Mouse (Mus musculus): ENCODE results near the gene Hoxa11. TPM values are rescaled to one million over a fixed set of nuclear protein-coding genes. Genes with fewer than 3 reads are reported as not detected.
A peak's percentile ranks its signal among the peaks of the same experiment; 100 is the strongest.

Hoxa11 gene
- polyA plus RNA-seq, 1 experiment from 2014 or later: not detected

DNA sequence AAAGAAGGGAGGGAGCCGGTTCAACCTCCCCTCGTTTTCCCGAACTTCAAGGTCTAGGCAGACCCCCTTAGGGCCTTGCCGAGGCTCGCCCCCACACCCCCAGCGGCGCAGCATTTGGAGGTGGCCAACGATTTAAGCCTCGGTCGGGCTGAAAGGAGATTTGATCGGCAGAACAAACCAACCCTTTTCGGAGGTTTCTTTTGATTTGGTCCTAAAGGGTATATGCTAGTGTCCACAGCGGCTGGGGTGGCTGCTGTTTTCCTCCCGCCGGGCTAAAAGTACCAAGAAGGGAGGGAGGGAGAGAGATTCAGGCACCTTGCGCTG, 3.8 kb upstream of the Hoxa11 start:
- WGBS: 2% methylated on average over 16 of the region's 16 CpGs
- Histone ChIP-seq H3K36me3 (ENCODE audit: insufficient read depth, low read length) (no peaks in the 10 kb centered on the region), H3K27ac (ENCODE audit: low read length) (no peak overlapping the region), H3K4me3 (ENCODE audit: low read depth, low read length) (no peak overlapping the region), H3K4me2 (replicated peaks; ENCODE audit: low read depth, low read length) (no peak overlapping the region), H3K9me3 (ENCODE audit: low read length) (no peaks in the 10 kb centered on the region), H3K4me1 (ENCODE audit: insufficient read depth, low read depth, low read length) (no peaks in the 10 kb centered on the region), H3K9ac (replicated peaks; ENCODE audit: low read depth) (no peak overlapping the region), H3K27me3 (replicated peaks; ENCODE audit: insufficient read depth, low read length) (peaks cover 92% of the 10 kb centered on the region)
- TF ChIP-seq EP300 (IDR thresholded peaks at IDR 0.05) (no peak), CTCF (IDR thresholded peaks at IDR 0.05) (no peak)
- DNase-seq (ENCODE audit: low spot score) (no peak), ATAC-seq (no peak)

DNA sequence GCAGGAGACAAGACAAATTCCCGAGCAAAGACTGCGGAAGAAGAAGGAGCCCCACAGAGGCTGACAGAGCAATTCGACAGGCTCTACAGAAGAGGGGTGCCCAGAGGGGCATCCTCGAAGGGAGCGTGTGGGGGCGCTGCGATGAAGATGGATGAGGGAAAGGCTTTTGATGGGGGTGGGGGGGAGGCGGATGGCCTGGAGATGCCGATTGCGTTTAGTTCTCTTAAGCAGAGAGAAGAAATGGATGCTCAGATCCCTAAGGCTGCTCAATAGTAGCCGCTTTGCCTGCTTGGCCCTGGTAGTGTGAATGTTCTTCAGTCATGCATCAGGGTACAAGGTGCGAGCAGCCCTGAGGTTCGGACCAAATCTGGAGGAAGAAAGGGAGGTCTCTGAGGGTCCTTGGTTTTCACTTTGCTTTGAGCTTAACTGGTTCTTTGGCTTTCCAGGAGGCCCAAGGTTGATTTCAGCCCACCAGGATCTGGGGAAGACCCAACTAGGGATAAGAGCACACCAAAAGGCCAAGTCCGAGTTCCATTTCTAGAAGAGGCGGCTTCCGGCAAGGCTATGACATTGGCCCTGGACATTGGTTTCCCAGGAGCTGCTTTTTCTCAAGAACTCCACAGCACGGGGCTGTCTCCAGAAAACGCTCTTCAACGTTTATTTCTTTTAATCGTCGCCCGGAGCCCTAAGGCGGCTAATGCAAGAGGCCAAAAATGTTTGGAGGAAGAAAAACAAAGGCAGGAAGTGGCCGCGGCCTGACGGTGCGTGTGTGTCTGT, 3.2 kb upstream of the Hoxa11 start:
- Histone ChIP-seq H3K4me3 (ENCODE audit: low read depth, low read length) (no peak overlapping the region), H3K9me3 (ENCODE audit: low read length) (no peaks in the 10 kb centered on the region), H3K27ac (ENCODE audit: low read length) (no peak overlapping the region), H3K36me3 (ENCODE audit: insufficient read depth, low read length) (no peaks in the 10 kb centered on the region), H3K27me3 (replicated peaks; ENCODE audit: insufficient read depth, low read length) (peaks cover 93% of the 10 kb centered on the region), H3K4me2 (replicated peaks; ENCODE audit: low read depth, low read length) (no peak overlapping the region), H3K4me1 (ENCODE audit: insufficient read depth, low read depth, low read length) (no peaks in the 10 kb centered on the region), H3K9ac (replicated peaks; ENCODE audit: low read depth) (no peak overlapping the region)
- TF ChIP-seq CTCF (IDR thresholded peaks at IDR 0.05) (no peak), EP300 (IDR thresholded peaks at IDR 0.05) (no peak)
- DNase-seq (ENCODE audit: low spot score) (no peak), ATAC-seq (no peak)
- WGBS: 2% methylated on average over 24 of the region's 27 CpGs

DNA sequence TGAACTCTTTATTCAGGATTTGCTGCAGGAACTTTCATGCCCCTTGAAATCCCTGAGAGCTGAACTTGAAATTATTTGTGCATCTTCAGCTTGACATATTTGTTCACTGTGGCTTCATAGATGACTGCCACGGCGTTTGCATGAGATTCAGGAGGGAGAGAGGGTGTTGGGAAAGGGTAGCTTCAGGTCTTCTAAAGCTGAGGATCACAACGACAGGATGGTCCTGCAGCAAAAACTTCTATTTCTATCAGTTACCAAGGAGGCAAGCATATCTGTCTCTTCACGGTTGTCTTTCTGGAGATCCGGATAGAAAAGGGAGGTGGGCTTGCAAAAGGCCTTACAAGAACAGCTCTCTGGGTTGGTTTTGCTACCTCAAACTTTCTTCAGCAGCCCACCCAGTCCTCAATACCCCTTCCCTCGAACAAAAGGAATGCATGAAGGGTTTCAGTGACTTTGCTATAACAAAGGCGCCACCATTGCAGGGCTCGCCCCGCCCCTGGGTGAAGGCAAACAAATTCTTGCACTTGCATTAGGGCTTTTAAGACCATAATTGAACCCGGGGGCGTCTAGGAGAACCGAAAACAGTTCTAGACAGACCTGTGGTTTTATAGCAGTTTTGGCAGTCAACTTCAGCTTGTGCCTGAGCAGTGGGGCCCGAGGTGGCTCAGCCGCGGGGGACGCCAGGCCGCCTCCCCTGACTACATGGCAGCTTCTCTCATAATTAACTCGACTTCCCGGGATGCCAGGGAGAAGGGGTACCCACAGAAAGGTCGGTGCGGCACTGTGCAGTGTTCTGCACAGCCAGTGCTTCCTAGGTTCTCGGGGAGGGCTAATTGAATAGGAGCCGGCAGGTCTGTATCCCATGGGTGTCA, 2.4 kb upstream of the Hoxa11 start:
- Histone ChIP-seq H3K27me3 (replicated peaks; ENCODE audit: insufficient read depth, low read length) (peaks cover 94% of the 10 kb centered on the region), H3K4me2 (replicated peaks; ENCODE audit: low read depth, low read length) (no peak overlapping the region), H3K4me1 (ENCODE audit: insufficient read depth, low read depth, low read length) (no peaks in the 10 kb centered on the region), H3K27ac (ENCODE audit: low read length) (no peak overlapping the region), H3K9ac (replicated peaks; ENCODE audit: low read depth) (no peak overlapping the region), H3K36me3 (ENCODE audit: insufficient read depth, low read length) (no peaks in the 10 kb centered on the region), H3K4me3 (ENCODE audit: low read depth, low read length) (no peak overlapping the region), H3K9me3 (ENCODE audit: low read length) (no peaks in the 10 kb centered on the region)
- 2% methylated on average over 23 of the region's 23 CpGs for WGBS
- ATAC-seq (no peak), DNase-seq (ENCODE audit: low spot score) (no peak)
- no peak for TF ChIP-seq CTCF (IDR thresholded peaks at IDR 0.05)
- TF ChIP-seq EP300 (IDR thresholded peaks at IDR 0.05): no peak

DNA sequence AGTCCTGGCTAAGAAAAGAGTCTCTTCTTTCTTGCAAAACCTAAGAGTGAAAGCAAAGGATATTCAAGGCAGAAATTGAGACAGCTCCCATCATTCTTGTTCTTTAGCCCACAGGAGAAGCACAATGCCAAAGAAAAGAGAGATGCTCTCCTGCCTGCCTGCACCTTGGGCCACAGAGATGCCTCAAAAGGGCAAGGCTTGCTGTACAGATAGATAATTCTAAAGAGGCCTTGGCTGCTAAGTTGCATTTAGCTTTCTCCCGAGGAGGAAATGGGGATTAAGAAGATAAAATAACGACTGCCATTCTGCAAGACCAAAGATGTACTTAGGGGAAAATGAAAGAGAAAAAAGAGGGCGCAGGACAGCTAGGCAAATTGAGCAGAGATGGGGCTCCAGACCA, 1.3 kb upstream of the Hoxa11 start:
- H3K27me3 ChIP-seq (replicated peaks; ENCODE audit: insufficient read depth, low read length): peaks cover 94% of the 10 kb centered on the region
- no peak overlapping the region for H3K27ac ChIP-seq (ENCODE audit: low read length)
- H3K9me3 ChIP-seq (ENCODE audit: low read length): no peaks in the 10 kb centered on the region
- WGBS: 8% methylated on average over 3 of the region's 3 CpGs
- H3K4me1 ChIP-seq (ENCODE audit: insufficient read depth, low read depth, low read length): no peaks in the 10 kb centered on the region
- no peak overlapping the region for H3K4me2 ChIP-seq (replicated peaks; ENCODE audit: low read depth, low read length)
- no peak for TF ChIP-seq EP300 (IDR thresholded peaks at IDR 0.05)
- TF ChIP-seq CTCF (IDR thresholded peaks at IDR 0.05): no peak
- no peak overlapping the region for H3K9ac ChIP-seq (replicated peaks; ENCODE audit: low read depth)
- H3K36me3 ChIP-seq (ENCODE audit: insufficient read depth, low read length): no peaks in the 10 kb centered on the region
- DNase-seq (ENCODE audit: low spot score): no peak
- no peak for ATAC-seq
- H3K4me3 ChIP-seq (ENCODE audit: low read depth, low read length): no peak overlapping the region

DNA sequence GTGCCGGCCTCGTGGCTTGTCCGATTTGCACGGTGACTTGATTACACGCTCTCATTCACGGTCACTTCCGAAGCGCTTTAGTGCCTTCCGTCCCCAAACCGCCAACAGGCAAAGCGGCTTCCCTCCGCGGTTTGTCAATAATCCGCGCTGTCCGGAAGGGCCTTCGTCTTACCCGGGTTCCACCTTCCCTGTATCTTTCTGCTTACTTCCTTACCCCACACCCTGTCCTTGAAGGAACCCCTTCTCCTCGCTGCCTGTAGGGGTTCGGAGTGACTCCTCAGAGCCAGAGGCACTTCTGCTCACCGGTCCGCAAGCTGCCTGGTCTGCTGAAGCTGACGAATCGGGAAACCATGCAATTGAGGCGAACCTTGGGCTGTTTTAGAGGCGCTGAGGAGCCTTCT, 793 bp upstream of the Hoxa11 start:
- no peak overlapping the region for H3K27ac ChIP-seq (ENCODE audit: low read length)
- no peak overlapping the region for H3K4me3 ChIP-seq (ENCODE audit: low read depth, low read length)
- no peak for ATAC-seq
- H3K9ac ChIP-seq (replicated peaks; ENCODE audit: low read depth): no peak overlapping the region
- H3K36me3 ChIP-seq (ENCODE audit: insufficient read depth, low read length): no peaks in the 10 kb centered on the region
- no peak overlapping the region for H3K4me2 ChIP-seq (replicated peaks; ENCODE audit: low read depth, low read length)
- under 1% methylated on average over 26 of the region's 26 CpGs for WGBS
- no peak for DNase-seq (ENCODE audit: low spot score)
- no peaks in the 10 kb centered on the region for H3K4me1 ChIP-seq (ENCODE audit: insufficient read depth, low read depth, low read length)
- peaks cover 94% of the 10 kb centered on the region for H3K27me3 ChIP-seq (replicated peaks; ENCODE audit: insufficient read depth, low read length)
- no peak for TF ChIP-seq EP300 (IDR thresholded peaks at IDR 0.05)
- TF ChIP-seq CTCF (IDR thresholded peaks at IDR 0.05): no peak
- no peaks in the 10 kb centered on the region for H3K9me3 ChIP-seq (ENCODE audit: low read length)

DNA sequence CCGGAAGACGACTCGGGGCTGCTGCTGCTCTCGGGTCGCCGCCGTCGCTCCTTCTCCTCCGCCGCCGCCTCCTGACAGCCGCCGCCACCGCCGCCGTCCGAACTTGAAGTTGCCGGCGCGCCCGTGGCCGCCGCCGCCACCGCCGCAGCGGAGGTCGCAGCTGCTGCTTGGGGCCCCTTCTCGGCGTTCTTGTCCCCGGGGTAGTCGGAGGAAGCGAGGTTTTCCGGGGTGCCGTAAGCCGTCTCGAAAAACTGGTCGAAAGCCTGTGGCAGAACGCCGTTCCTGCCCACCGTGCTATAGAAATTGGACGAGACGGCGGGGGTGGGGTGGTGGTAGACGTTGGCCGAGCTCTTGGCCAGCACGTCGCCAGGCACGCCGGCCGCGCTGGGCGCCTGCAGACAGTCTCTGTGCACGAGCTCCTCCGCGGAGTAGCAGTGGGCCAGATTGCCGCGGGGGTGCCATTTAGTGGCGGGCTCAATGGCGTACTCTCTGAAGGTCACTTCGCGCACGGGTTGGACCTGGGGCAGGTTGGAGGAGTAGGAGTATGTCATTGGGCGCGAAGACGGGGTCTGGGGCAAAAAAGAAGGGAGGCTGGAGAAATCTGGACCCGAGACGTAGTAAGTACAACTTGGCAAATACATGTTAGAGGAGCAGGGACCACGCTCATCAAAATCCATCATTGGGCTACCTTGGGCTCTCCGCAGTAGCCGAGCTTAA, 412 bp downstream of the Hoxa11 start:
- DNase-seq (ENCODE audit: low spot score) (no peak), ATAC-seq (no peak)
- 0 out of 2 replicates have a peak overlapping the region, but pooled peaks have one; percentile 5 for H3K4me2 ChIP-seq (replicated peaks; ENCODE audit: low read depth, low read length)
- no peak for TF ChIP-seq EP300 (IDR thresholded peaks at IDR 0.05)
- TF ChIP-seq CTCF (IDR thresholded peaks at IDR 0.05): no peak
- H3K9ac ChIP-seq (replicated peaks; ENCODE audit: low read depth): no peak overlapping the region
- no peak overlapping the region for H3K27ac ChIP-seq (ENCODE audit: low read length)
- H3K36me3 ChIP-seq (ENCODE audit: insufficient read depth, low read length): no peaks in the 10 kb centered on the region
- no peak overlapping the region; the same call in 1 of the 2 replicates for H3K4me3 ChIP-seq (ENCODE audit: low read depth, low read length)
- H3K27me3 ChIP-seq (replicated peaks; ENCODE audit: insufficient read depth, low read length): peaks cover 95% of the 10 kb centered on the region
- H3K9me3 ChIP-seq (ENCODE audit: low read length): no peaks in the 10 kb centered on the region
- under 1% methylated on average over 69 of the region's 71 CpGs for WGBS
- H3K4me1 ChIP-seq (ENCODE audit: insufficient read depth, low read depth, low read length): no peaks in the 10 kb centered on the region; the same call in 1 of the 2 replicates
